Mouse (Mus musculus): ENCODE results near the gene Dmrtc1c2. TPM values are rescaled to one million over a fixed set of nuclear protein-coding genes. Genes with fewer than 3 reads are reported as not detected.
"Not testable (repeated sequence)": the region's sequence is repeated elsewhere in the genome, so short reads cannot be mapped to it uniquely, and the experiment has no call there.

The Dmrtc1c2 gene
- not detected for total RNA-seq (2021)
- long read RNA-seq, experiment 1: 0 reads
- long read RNA-seq, experiment 2: 0 reads

DNA sequence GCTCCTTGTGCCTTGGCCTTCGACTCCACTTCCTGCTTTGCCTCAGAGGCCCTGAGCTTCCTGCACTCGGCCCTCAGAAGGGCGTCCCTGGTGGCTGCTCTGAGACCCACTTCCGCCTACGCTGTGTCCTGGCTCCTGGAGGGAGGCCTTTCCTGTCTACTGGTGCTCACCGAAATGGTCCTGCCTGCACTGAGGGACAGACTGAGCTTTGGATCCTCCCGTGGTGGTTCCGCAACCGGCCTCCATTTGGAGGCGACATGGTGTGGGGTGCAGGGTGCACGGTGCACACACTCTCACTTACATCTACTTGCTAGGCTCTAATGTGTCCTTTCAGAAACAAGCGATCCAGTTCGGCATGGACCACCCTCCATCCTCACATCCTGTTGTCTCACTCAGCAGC lies at the start of gene Dmrtc1c2:
TSS of gene Dmrtc1c2 (minus strand) at position 101 of the 400 bp plus-strand sequence.
- intact Hi-C loops (cut with DNase I): not testable (repeated sequence)

DNA sequence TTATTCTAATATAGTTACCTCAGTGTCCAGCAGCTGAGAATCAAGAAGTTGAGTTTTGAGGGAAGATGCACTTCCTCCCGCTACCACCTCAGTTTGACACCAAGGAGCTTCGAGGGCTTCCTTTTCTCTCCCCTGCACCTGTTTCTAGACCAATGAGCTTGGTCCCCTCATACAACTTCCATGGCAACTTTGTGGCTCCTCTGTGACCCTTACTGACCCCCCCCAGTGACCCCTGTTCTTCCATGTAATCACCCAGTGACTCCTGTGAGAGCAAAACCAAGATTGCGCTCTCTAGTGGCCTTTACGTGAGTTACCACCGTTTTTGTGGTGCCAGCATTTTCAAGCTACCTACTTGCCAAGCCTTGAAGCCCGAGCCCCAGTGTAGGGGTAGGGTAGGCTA lies 13.5 kb upstream of the Dmrtc1c2 start, which contains the start of gene 1700031F05Rik:
TSS of gene 1700031F05Rik (minus strand) at position 101 of the 400 bp plus-strand sequence.
- intact Hi-C loops (cut with DNase I): no loop called here
- no peak for DNase-seq

More for the DNA sequence above, at the start of gene Dmrtc1c2:
- not testable (repeated sequence) for DNase-seq

DNA sequence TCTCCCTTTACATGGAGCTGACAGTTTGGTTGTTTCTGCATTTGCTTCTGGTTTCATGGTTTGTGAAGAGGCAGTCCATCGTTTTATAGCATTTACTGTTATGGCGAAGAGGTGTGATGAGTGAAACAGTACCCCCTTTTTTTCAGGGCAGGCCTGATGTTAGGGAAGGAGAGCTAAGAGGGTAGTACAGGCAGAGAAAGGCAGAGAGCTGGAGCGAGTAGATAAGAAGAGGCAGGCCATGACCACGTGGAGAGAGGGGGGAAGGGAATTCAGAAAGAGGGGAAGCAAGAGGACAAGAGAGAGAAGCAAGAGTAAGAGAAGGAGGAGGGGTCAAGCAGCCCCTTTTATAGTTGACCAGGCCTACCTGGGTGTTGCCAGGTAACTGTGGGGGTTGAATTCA lies 42.1 kb downstream of the Dmrtc1c2 start:
- intact Hi-C loops (cut with DNase I): no loop called here
- DNase-seq: no peak

DNA sequence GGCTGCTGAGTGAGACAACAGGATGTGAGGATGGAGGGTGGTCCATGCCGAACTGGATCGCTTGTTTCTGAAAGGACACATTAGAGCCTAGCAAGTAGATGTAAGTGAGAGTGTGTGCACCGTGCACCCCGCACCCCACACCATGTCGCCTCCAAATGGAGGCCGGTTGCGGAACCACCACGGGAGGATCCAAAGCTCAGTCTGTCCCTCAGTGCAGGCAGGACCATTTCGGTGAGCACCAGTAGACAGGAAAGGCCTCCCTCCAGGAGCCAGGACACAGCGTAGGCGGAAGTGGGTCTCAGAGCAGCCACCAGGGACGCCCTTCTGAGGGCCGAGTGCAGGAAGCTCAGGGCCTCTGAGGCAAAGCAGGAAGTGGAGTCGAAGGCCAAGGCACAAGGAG lies 51.8 kb downstream of the Dmrtc1c2 start, which contains the start of gene Dmrtc1c1:
TSS of gene Dmrtc1c1 (plus strand) at position 301 of the 400 bp plus-strand sequence.
- DNase-seq; intact Hi-C loops (cut with DNase I): not testable (repeated sequence)

Other genes starting within 250 kb of the Dmrtc1c2 start
- 100 to 1,000 TPM; 451 to 641 TPM for gene Phka1, start 210.4 kb downstream of the Dmrtc1c2 start, total RNA-seq (2021)
- not detected for gene Gm3880, start 167.6 kb downstream of the Dmrtc1c2 start, total RNA-seq (2021)
- gene Gm9112, start 147.0 kb downstream of the Dmrtc1c2 start, total RNA-seq (2021): not detected
- not detected for gene Dmrtc1b, start 146.8 kb downstream of the Dmrtc1c2 start, total RNA-seq (2021)
- gene Dmrtc1c1, start 51.7 kb downstream of the Dmrtc1c2 start, total RNA-seq (2021): not detected
- gene 1700031F05Rik, start 13.4 kb upstream of the Dmrtc1c2 start, total RNA-seq (2021): not detected
- not detected for gene Dmrtc1a, start 54.1 kb upstream of the Dmrtc1c2 start, total RNA-seq (2021)
- gene 1700011M02Rik, start 54.3 kb upstream of the Dmrtc1c2 start, total RNA-seq (2021): not detected
- gene 1700018G05Rik, start 73.8 kb upstream of the Dmrtc1c2 start, total RNA-seq (2021): not detected